Mouse (Mus musculus): ENCODE results near the gene Espnl. TPM values are rescaled to one million over a fixed set of nuclear protein-coding genes. Genes with fewer than 3 reads are reported as not detected.
A peak's percentile ranks its signal among the peaks of the same experiment; 100 is the strongest.

Espnl gene
- polyA plus RNA-seq (2016; fragmentation: Nextera tagmentation; extraction: Ambion mirVana), result 0.04 and 0.10 TPM in 2 replicates

GRCm38 (mm10) chr1:91321760-91322438, at the start of gene Espnl:
Gene Espnl, plus strand, starts transcription at chr1:91322075.
- 89% methylated on average over 19 of the region's 19 CpGs for WGBS
- no peaks in the 10 kb centered on the region for H3K36me3 ChIP-seq (replicated peaks)
- H3K9me3 ChIP-seq, result no peaks in the 10 kb centered on the region
- H3K4me2 ChIP-seq, result no peak within 1 kb of the TSS
- H3K9ac ChIP-seq, result no peak within 1 kb of the TSS
- no peak within 1 kb of the TSS for H3K27ac ChIP-seq
- H3K4me1 ChIP-seq, result no peaks in the 10 kb centered on the region
- H3K4me3 ChIP-seq (replicated peaks), result no peak within 1 kb of the TSS
- no peak for ATAC-seq (ENCODE audit: low FRiP score)
- no peaks in the 10 kb centered on the region; the same call in 1 of the 2 replicates for H3K27me3 ChIP-seq

GRCm38 (mm10) chr1:91272260-91272659, 49.6 kb upstream of the Espnl start:
- Histone ChIP-seq H3K4me3 (replicated peaks) (no peak overlapping the region), H3K9ac (no peak overlapping the region), H3K27me3 (no peaks in the 10 kb centered on the region), H3K9me3 (no peaks in the 10 kb centered on the region), H3K4me2 (no peak overlapping the region), H3K4me1 (no peaks in the 10 kb centered on the region), H3K36me3 (replicated peaks) (peaks cover 17% of the 10 kb centered on the region), H3K27ac (no peak overlapping the region)
- ATAC-seq (ENCODE audit: low FRiP score), result no peak
- WGBS, result 80% methylated on average over 2 of the region's 2 CpGs

GRCm38 (mm10) chr1:91276581-91276980, 45.3 kb upstream of the Espnl start:
- H3K4me2 ChIP-seq, result no peak overlapping the region
- no peak overlapping the region for H3K27ac ChIP-seq
- no peak overlapping the region for H3K4me3 ChIP-seq (replicated peaks)
- 92% methylated on average over 4 of the region's 4 CpGs for WGBS
- no peak overlapping the region for H3K9ac ChIP-seq
- H3K9me3 ChIP-seq, result no peaks in the 10 kb centered on the region
- no peaks in the 10 kb centered on the region for H3K27me3 ChIP-seq
- H3K36me3 ChIP-seq (replicated peaks), result peaks cover 47% of the 10 kb centered on the region
- H3K4me1 ChIP-seq, result no peaks in the 10 kb centered on the region
- ATAC-seq (ENCODE audit: low FRiP score), result no peak

GRCm38 (mm10) chr1:91277480-91277879, 44.4 kb upstream of the Espnl start:
- no peak overlapping the region for H3K27ac ChIP-seq
- H3K27me3 ChIP-seq, result no peaks in the 10 kb centered on the region
- 90% methylated on average over 2 of the region's 2 CpGs for WGBS
- H3K9ac ChIP-seq, result no peak overlapping the region
- H3K4me2 ChIP-seq, result no peak overlapping the region
- H3K36me3 ChIP-seq (replicated peaks), result peaks cover 47% of the 10 kb centered on the region
- no peaks in the 10 kb centered on the region for H3K9me3 ChIP-seq
- no peak for ATAC-seq (ENCODE audit: low FRiP score)
- no peak overlapping the region for H3K4me3 ChIP-seq (replicated peaks)
- H3K4me1 ChIP-seq, result no peaks in the 10 kb centered on the region

- H3K27ac ChIP-seq, result no peak overlapping the region
- H3K9me3 ChIP-seq, result no peaks in the 10 kb centered on the region
- 95% methylated on average over 3 of the region's 3 CpGs for WGBS
- H3K4me2 ChIP-seq, result no peak overlapping the region
- no peak overlapping the region for H3K9ac ChIP-seq
- ATAC-seq (ENCODE audit: low FRiP score), result no peak
- peaks cover 57% of the 10 kb centered on the region for H3K36me3 ChIP-seq (replicated peaks)
- no peaks in the 10 kb centered on the region for H3K4me1 ChIP-seq
- no peak overlapping the region for H3K4me3 ChIP-seq (replicated peaks)
- no peaks in the 10 kb centered on the region for H3K27me3 ChIP-seq
Observed at GRCm38 (mm10) chr1:91278410-91279119, 43.3 kb upstream of the Espnl start.

- Histone ChIP-seq H3K4me1 (no peaks in the 10 kb centered on the region), H3K36me3 (replicated peaks) (peaks cover 57% of the 10 kb centered on the region), H3K4me3 (replicated peaks) (no peak overlapping the region), H3K9me3 (no peaks in the 10 kb centered on the region), H3K27ac (no peak overlapping the region), H3K4me2 (no peak overlapping the region), H3K27me3 (no peaks in the 10 kb centered on the region), H3K9ac (no peak overlapping the region)
- WGBS, result 87% methylated on average over 1 of the region's 1 CpGs
- no peak for ATAC-seq (ENCODE audit: low FRiP score)
Observed at GRCm38 (mm10) chr1:91279126-91279525, 42.7 kb upstream of the Espnl start.

- Histone ChIP-seq H3K4me3 (replicated peaks) (no peak overlapping the region), H3K4me1 (no peaks in the 10 kb centered on the region), H3K36me3 (replicated peaks) (peaks cover 66% of the 10 kb centered on the region), H3K27ac (no peak overlapping the region), H3K27me3 (no peaks in the 10 kb centered on the region), H3K9me3 (no peaks in the 10 kb centered on the region), H3K4me2 (no peak overlapping the region), H3K9ac (no peak overlapping the region)
- 100% methylated on average over 1 of the region's 1 CpGs for WGBS
- no peak for ATAC-seq (ENCODE audit: low FRiP score)
Observed at GRCm38 (mm10) chr1:91282582-91282981, 39.3 kb upstream of the Espnl start.

- no peak for ATAC-seq (ENCODE audit: low FRiP score)
- H3K27me3 ChIP-seq, result no peaks in the 10 kb centered on the region
- H3K4me1 ChIP-seq, result no peaks in the 10 kb centered on the region
- no peak overlapping the region for H3K4me2 ChIP-seq
- no peaks in the 10 kb centered on the region for H3K9me3 ChIP-seq
- no peak overlapping the region for H3K9ac ChIP-seq
- no peak overlapping the region for H3K4me3 ChIP-seq (replicated peaks)
- no peak overlapping the region for H3K27ac ChIP-seq
- peaks cover 40% of the 10 kb centered on the region for H3K36me3 ChIP-seq (replicated peaks)
- WGBS, result 100% methylated on average over 1 of the region's 1 CpGs
Observed at GRCm38 (mm10) chr1:91289375-91289774, 32.5 kb upstream of the Espnl start.

- WGBS, result 93% methylated on average over 11 of the region's 11 CpGs
- Histone ChIP-seq H3K36me3 (replicated peaks) (peaks cover 15% of the 10 kb centered on the region), H3K4me3 (replicated peaks) (no peak overlapping the region), H3K4me1 (no peaks in the 10 kb centered on the region), H3K4me2 (no peak overlapping the region), H3K9me3 (no peaks in the 10 kb centered on the region), H3K27ac (no peak overlapping the region), H3K9ac (no peak overlapping the region), H3K27me3 (no peaks in the 10 kb centered on the region)
- no peak for ATAC-seq (ENCODE audit: low FRiP score)
Observed at GRCm38 (mm10) chr1:91292101-91292825, 29.6 kb upstream of the Espnl start.

- no peaks in the 10 kb centered on the region for H3K27me3 ChIP-seq
- H3K36me3 ChIP-seq (replicated peaks), result 0 out of 2 replicates have a peak, but pooled peaks cover 3% of the 10 kb centered on the region
- no peak overlapping the region for H3K27ac ChIP-seq
- no peak overlapping the region for H3K4me3 ChIP-seq (replicated peaks)
- 92% methylated on average over 6 of the region's 6 CpGs for WGBS
- H3K4me1 ChIP-seq, result peaks cover 7% of the 10 kb centered on the region
- H3K9ac ChIP-seq, result no peak overlapping the region
- no peak for ATAC-seq (ENCODE audit: low FRiP score)
- H3K4me2 ChIP-seq, result no peak overlapping the region
- H3K9me3 ChIP-seq, result no peaks in the 10 kb centered on the region
Observed at GRCm38 (mm10) chr1:91295544-91295943, 26.3 kb upstream of the Espnl start.

- Histone ChIP-seq H3K36me3 (replicated peaks) (0 out of 2 replicates have a peak, but pooled peaks cover under 1% of the 10 kb centered on the region), H3K9me3 (no peaks in the 10 kb centered on the region), H3K4me3 (replicated peaks) (peak within 1 kb of the TSS; percentile 84), H3K9ac (peak within 1 kb of the TSS; percentile 78), H3K27me3 (no peaks in the 10 kb centered on the region), H3K4me1 (peaks cover 7% of the 10 kb centered on the region), H3K27ac (peak within 1 kb of the TSS; percentile 14; the same call in 1 of the 2 replicates), H3K4me2 (peak within 1 kb of the TSS; percentile 76)
- WGBS, result under 1% methylated on average over 63 of the region's 65 CpGs
- ATAC-seq (ENCODE audit: low FRiP score), result peak; percentile 99
Observed at GRCm38 (mm10) chr1:91297799-91298744, 23.8 kb upstream of the Espnl start, which contains the start of gene Scly. Gene Scly, plus strand, starts transcription at chr1:91298338.

Measured in forebrain, embryonic 12.5 days (tissue).